In the genomic region with DNA sequence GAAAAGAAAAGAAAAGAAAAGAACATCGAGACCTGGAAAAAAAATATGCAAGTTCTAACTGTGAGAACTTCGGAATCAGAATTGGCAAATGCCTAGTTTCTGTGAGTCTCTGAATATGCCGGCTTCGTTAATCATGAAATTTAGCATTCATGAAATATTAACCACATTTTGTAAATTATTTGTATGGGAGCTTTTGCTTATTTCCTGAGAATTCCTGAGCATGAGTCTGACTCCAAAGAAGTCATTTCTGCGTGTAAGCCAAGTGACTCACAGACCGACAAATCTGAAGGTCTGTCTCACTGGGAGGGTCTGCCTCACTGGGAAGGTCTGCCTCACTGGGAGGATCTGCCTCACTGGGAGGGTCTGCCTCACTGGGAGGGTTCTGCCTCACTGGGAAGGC, we compare ENCODE assay signal across 22 mouse cellular contexts.
"Had no signal": no experiment of that assay in that cellular context is flagged by ENCODE, and none has a peak within 500 bp of the region (broad histone marks: within the 10 kb centered on the region; RNA-seq: fewer than 3 reads in every experiment).

No protein-coding gene starts in this region.

- DNase-seq: kidney, postnatal 25 days; layer of hippocampus, postnatal 36 days; left cerebral cortex, postnatal 4 days; liver, postnatal 0 days; lung, embryonic 14.5 days; lung, postnatal 36 days; right cerebral cortex, adult 18-20 months; right cerebral cortex, postnatal 25 days; spleen, adult 18-20 months; thymus, adult 18-20 months; thymus, postnatal 36 days had no signal

- H3K27me3 ChIP-seq: limb, embryonic 12.5 days; limb, embryonic 15.5 days; midbrain, embryonic 13.5 days had no signal

- ATAC-seq: intestine, postnatal 0 days; liver, postnatal 0 days; lung, postnatal 0 days; midbrain, embryonic 13.5 days; midbrain, embryonic 16.5 days had no signal

- H3K36me3 ChIP-seq: limb, embryonic 12.5 days; limb, embryonic 15.5 days; midbrain, embryonic 10.5 days had no signal

- H3K4me1 ChIP-seq: limb, embryonic 12.5 days; limb, embryonic 15.5 days; midbrain, embryonic 10.5 days; midbrain, embryonic 13.5 days had no signal

- H3K4me3 ChIP-seq: left cerebral cortex, adult 2 months; limb, embryonic 12.5 days; limb, embryonic 15.5 days; megakaryocyte, embryonic 14.5 days; midbrain, embryonic 10.5 days; midbrain, embryonic 13.5 days had no signal

- H3K27ac ChIP-seq: kidney, postnatal 0 days; left cerebral cortex, adult 2 months; limb, embryonic 12.5 days; limb, embryonic 15.5 days; liver, embryonic 14.5 days; midbrain, embryonic 10.5 days; midbrain, embryonic 13.5 days had no signal
